Mouse (Mus musculus) liver, adult 2 months (tissue): Measurements from ENCODE around the gene Anks1b. TPM values are rescaled to one million over a fixed set of nuclear protein-coding genes. Genes with fewer than 3 reads are reported as not detected.

Experiments used
- DNase-seq: peaks from one replicate; pipeline ENCODE4 v3.0.0-alpha.2; 2011; ENCODE audit warnings: low read depth, low spot score; ENCODE audit errors: extremely low read depth
- H3K27ac ChIP-seq: fragments of 200-500 bp; replicated peaks from 2 replicates; pipeline ENCODE4 v1.5.1; 2012; ENCODE audit warnings: low read depth, mild to moderate bottlenecking, control low read depth, inconsistent platforms, low read length; ENCODE audit not compliant: insufficient read depth
- H3K27me3 ChIP-seq: fragments of 200-500 bp; 2 replicates; pipeline ENCODE4 v1.6.1; 2012; ENCODE audit warnings: mild to moderate bottlenecking, moderate library complexity, low read length, inconsistent platforms; ENCODE audit not compliant: control insufficient read depth, insufficient read depth
- H3K36me3 ChIP-seq: fragments of 200-500 bp; 2 replicates; pipeline ENCODE4 v1.6.1; 2012; ENCODE audit warnings: low read length, inconsistent platforms; ENCODE audit not compliant: control insufficient read depth, insufficient read depth
- H3K4me1 ChIP-seq: fragments of 200-500 bp; 2 replicates; pipeline ENCODE4 v1.6.1; 2011; ENCODE audit warnings: low read length; ENCODE audit not compliant: control insufficient read depth, insufficient read depth
- H3K4me3 ChIP-seq: fragments of 200-500 bp; 2 replicates; pipeline ENCODE4 v1.5.1; 2011; ENCODE audit warnings: low read depth, mild to moderate bottlenecking, control low read depth, low read length, moderate library complexity; ENCODE audit not compliant: insufficient read depth
- H3K79me2 ChIP-seq: fragments of 200-500 bp; 2 replicates; pipeline ENCODE4 v1.6.1; 2012; ENCODE audit warnings: inconsistent platforms, mild to moderate bottlenecking, low read length, moderate library complexity; ENCODE audit not compliant: control insufficient read depth, insufficient read depth
- H3K9ac ChIP-seq: fragments of 200-500 bp; 2 replicates; pipeline ENCODE4 v1.6.1; 2012; ENCODE audit warnings: low read depth, mild to moderate bottlenecking, control low read depth, inconsistent platforms, low read length
- CTCF ChIP-seq: fragments of 200-500 bp; IDR thresholded peaks from 2 replicates; pipeline ENCODE4 v1.5.1; 2011; ENCODE audit warnings: low read depth, low read length, control low read depth
- POLR2A ChIP-seq: fragments of 200-500 bp; IDR thresholded peaks from 2 replicates; pipeline ENCODE4 v1.6.1; 2011; ENCODE audit warnings: low read length, control low read depth; ENCODE audit not compliant: insufficient read depth; ENCODE audit errors: extremely low read depth
- WGBS: fragments of 180-500 bp; shearing (Covaris S2); methylation state at CpG from one replicate; pipeline ENCODE4 v1.1.7; 2018; 5-methylcytosine and 5-hydroxymethylcytosine counted together
- polyA plus RNA-seq: library from polyadenylated mRNA; depleted of rRNA; stranded (reverse); fragments of >200 nt; gene quantifications from 2 replicates; pipeline ENCODE4 v1.2.3, GENCODE M21; 2012
- total RNA-seq: library from RNA; depleted of rRNA; stranded (reverse); fragments of >200 nt; gene quantifications from 2 replicates; pipeline ENCODE4 v1.2.3, GENCODE M21; 2014

Anks1b gene
- total and polyA plus RNA-seq, 2 experiments = under 0.01 TPM; not detected in 1

GRCm38 (mm10) chr10:90677421-90677820 lies 804.1 kb downstream of the Anks1b start:
- Histone ChIP-seq H3K36me3 (no peaks in the 10 kb centered on the region), H3K4me1 (no peaks in the 10 kb centered on the region), H3K27me3 (no peaks in the 10 kb centered on the region), H3K9ac (no peak overlapping the region), H3K4me3 (no peak overlapping the region), H3K27ac (no peak overlapping the region), H3K79me2 (no peaks in the 10 kb centered on the region)
- no peak for DNase-seq
- TF ChIP-seq POLR2A = no peak
- TF ChIP-seq CTCF = no peak
- 94% methylated on average over 3 of the region's 3 CpGs for WGBS

DNA sequence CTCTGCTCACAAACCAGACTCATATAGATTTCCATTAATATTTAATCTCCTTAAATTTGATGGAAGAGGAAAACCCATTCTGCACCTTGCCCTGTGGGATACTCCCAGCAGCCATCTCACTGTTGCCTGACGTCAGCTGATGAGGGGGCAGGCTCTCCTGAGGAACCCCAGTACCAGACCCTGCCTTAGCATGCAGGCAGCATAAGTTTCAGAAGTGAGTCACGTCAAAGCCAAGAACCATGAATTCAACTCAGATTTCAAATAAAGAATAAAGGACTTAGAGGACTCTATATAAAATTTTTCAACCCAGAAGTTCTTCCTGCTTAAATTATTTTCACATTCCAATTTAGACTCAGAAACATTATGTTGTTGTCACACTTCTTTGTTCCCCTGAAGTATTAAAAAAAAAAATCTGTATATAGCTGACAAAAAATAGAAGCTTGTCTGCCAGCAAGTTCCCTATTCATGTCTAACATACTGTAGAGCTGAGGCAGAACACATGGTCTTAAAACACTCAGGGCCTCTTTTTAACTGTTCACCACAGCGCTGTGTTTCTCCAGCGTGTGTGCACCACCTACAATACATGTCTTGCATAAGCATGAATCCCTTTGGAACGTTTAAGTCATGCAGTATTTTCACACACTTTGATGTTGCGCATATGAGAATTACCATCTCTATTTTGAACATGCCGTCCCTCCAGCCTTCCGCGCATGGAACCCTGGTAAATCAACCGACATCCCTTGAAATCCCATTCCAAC lies 806.6 kb downstream of the Anks1b start:
- no peaks in the 10 kb centered on the region for H3K4me1 ChIP-seq
- H3K27me3 ChIP-seq = no peaks in the 10 kb centered on the region
- no peak overlapping the region for H3K4me3 ChIP-seq
- TF ChIP-seq CTCF (no peak), POLR2A (no peak)
- 90% methylated on average over 10 of the region's 10 CpGs for WGBS
- no peak for DNase-seq
- no peaks in the 10 kb centered on the region for H3K79me2 ChIP-seq
- H3K36me3 ChIP-seq = no peaks in the 10 kb centered on the region
- no peak overlapping the region for H3K9ac ChIP-seq
- no peak overlapping the region for H3K27ac ChIP-seq

GRCm38 (mm10) chr10:90683813-90684212 lies 810.5 kb downstream of the Anks1b start:
- TF ChIP-seq CTCF (no peak), POLR2A (no peak)
- Histone ChIP-seq H3K4me1 (no peaks in the 10 kb centered on the region), H3K79me2 (no peaks in the 10 kb centered on the region), H3K27ac (no peak overlapping the region), H3K36me3 (no peaks in the 10 kb centered on the region), H3K4me3 (no peak overlapping the region), H3K9ac (no peak overlapping the region), H3K27me3 (no peaks in the 10 kb centered on the region)
- WGBS = 72% methylated on average over 3 of the region's 3 CpGs
- DNase-seq = no peak

DNA sequence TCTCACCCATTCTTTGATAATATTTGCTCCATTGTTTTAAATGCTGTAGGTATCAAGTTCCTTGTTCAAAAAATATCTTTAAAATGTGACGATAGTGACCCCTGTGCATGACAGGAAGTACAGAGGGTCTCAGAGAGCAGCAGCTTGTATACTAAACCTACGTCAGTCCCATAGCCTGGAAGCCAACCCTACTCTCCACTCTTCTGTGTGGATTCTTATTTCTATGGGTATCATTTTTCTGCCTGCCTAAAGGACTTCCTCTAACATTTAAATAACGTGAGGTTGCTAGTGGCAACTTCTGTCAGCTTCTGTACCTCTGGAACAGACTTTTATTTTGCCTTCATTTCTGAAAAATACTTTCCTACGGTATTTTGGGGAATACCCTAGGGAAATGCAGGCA lies 812.1 kb downstream of the Anks1b start:
- Histone ChIP-seq H3K27me3 (no peaks in the 10 kb centered on the region), H3K27ac (no peak overlapping the region), H3K36me3 (no peaks in the 10 kb centered on the region), H3K4me1 (no peaks in the 10 kb centered on the region), H3K9ac (no peak overlapping the region), H3K79me2 (no peaks in the 10 kb centered on the region), H3K4me3 (no peak overlapping the region)
- 63% methylated on average over 4 of the region's 4 CpGs for WGBS
- no peak for DNase-seq
- no peak for TF ChIP-seq POLR2A
- no peak for TF ChIP-seq CTCF

DNA sequence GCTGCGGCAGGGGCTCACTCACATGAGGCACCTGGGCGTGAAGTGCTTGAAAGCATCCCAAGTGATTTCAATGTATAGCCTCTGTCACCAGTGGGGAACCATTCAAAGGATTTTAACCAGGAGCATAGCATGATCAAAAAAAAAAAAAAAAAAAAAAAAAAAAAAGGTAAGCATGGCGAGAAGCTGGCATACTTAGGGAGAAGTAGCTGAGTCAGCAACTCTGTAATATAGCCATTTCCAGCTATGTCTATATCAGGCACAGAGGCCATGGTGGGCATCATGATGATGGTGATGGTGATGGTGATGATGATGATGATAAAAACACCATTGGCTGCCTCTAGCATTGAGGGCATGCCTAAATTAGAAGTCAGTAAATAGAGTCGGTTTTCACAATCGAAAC lies 814.8 kb downstream of the Anks1b start:
- no peaks in the 10 kb centered on the region for H3K27me3 ChIP-seq
- H3K79me2 ChIP-seq = no peaks in the 10 kb centered on the region
- no peak for TF ChIP-seq POLR2A
- TF ChIP-seq CTCF = no peak
- H3K4me1 ChIP-seq = no peaks in the 10 kb centered on the region
- H3K9ac ChIP-seq = no peak overlapping the region
- H3K4me3 ChIP-seq = no peak overlapping the region
- 93% methylated on average over 5 of the region's 5 CpGs for WGBS
- no peaks in the 10 kb centered on the region for H3K36me3 ChIP-seq
- no peak overlapping the region for H3K27ac ChIP-seq
- no peak for DNase-seq

GRCm38 (mm10) chr10:90688696-90689252 lies 815.5 kb downstream of the Anks1b start:
- no peak for DNase-seq
- H3K27me3 ChIP-seq = no peaks in the 10 kb centered on the region
- TF ChIP-seq CTCF (no peak), POLR2A (no peak)
- no peaks in the 10 kb centered on the region for H3K79me2 ChIP-seq
- H3K36me3 ChIP-seq = no peaks in the 10 kb centered on the region
- 82% methylated on average over 13 of the region's 13 CpGs for WGBS
- H3K27ac ChIP-seq = no peak overlapping the region
- H3K4me3 ChIP-seq = no peak overlapping the region
- H3K9ac ChIP-seq = no peak overlapping the region
- H3K4me1 ChIP-seq = no peaks in the 10 kb centered on the region
